Comparison of ENCODE assay signal across 21 mouse cellular contexts in genomic region chr10:108294766-108295165, GRCm38 (mm10). TPM values are rescaled to one million over a fixed set of nuclear protein-coding genes. Genes with fewer than 3 reads are reported as not detected.
"Had no signal": no experiment of that assay in that cellular context is flagged by ENCODE, and none has a peak within 500 bp of the region (broad histone marks: within the 10 kb centered on the region; RNA-seq: fewer than 3 reads in every experiment).

No protein-coding gene starts in this region.

- ATAC-seq: liver, embryonic 12.5 days; lung, postnatal 0 days; midbrain, embryonic 16.5 days had no signal

- H3K4me3 ChIP-seq: limb, embryonic 10.5 days; limb, embryonic 13.5 days; liver, embryonic 12.5 days; liver, embryonic 15.5 days; midbrain, embryonic 12.5 days; myocyte; neural tube, embryonic 13.5 days; stomach, embryonic 15.5 days had no signal

- H3K9ac ChIP-seq: limb, embryonic 13.5 days; liver, embryonic 12.5 days; liver, embryonic 15.5 days; midbrain, embryonic 12.5 days; neural tube, embryonic 13.5 days; stomach, embryonic 15.5 days had no signal

- H3K36me3 ChIP-seq: limb, embryonic 10.5 days; limb, embryonic 13.5 days; liver, embryonic 12.5 days; liver, embryonic 15.5 days; midbrain, embryonic 12.5 days; neural tube, embryonic 13.5 days; stomach, embryonic 15.5 days had no signal

- H3K4me2 ChIP-seq: limb, embryonic 13.5 days; liver, embryonic 12.5 days; liver, embryonic 15.5 days; midbrain, embryonic 12.5 days; neural tube, embryonic 13.5 days; stomach, embryonic 15.5 days had no signal

- H3K27me3 ChIP-seq: limb, embryonic 13.5 days; liver, embryonic 12.5 days; liver, embryonic 15.5 days; midbrain, embryonic 12.5 days; neural tube, embryonic 13.5 days; stomach, embryonic 15.5 days had no signal

- DNase-seq: kidney, adult 9 months; kidney, postnatal 14 days; kidney, postnatal 4 days; liver; lung, adult 18-20 months; retina, postnatal 1 day; right cerebral cortex, postnatal 25 days; spleen, adult 18-20 months; thymus, postnatal 25 days had no signal

- H3K4me1 ChIP-seq: limb, embryonic 13.5 days; liver, embryonic 15.5 days; midbrain, embryonic 12.5 days; neural tube, embryonic 13.5 days; stomach, embryonic 15.5 days had no signal

- H3K27ac ChIP-seq: limb, embryonic 10.5 days; limb, embryonic 13.5 days; liver, embryonic 12.5 days; liver, embryonic 15.5 days; macrophage; midbrain, embryonic 12.5 days; neural tube, embryonic 13.5 days; stomach, embryonic 15.5 days had no signal

- H3K9me3 ChIP-seq: limb, embryonic 10.5 days; limb, embryonic 13.5 days; liver, embryonic 12.5 days; liver, embryonic 15.5 days; midbrain, embryonic 12.5 days; neural tube, embryonic 13.5 days; stomach, embryonic 15.5 days had no signal

RNA-seq across cellular contexts. Expression of gene Pawr, which starts 37.2 kb away (rescaled TPM):
- total RNA-seq: neutrophil, adult 5-6 weeks had no signal
- polyA plus RNA-seq: macrophage had no signal
